Mouse (Mus musculus) cerebellum, adult 2 months (tissue): ENCODE data around the gene Inhbb.

Source experiments
- CTCF ChIP-seq: fragments of 200-500 bp; IDR thresholded peaks from 2 replicates; pipeline ENCODE4 v1.5.1; 2011; ENCODE audit warnings: low read depth, mild to moderate bottlenecking, control low read depth, low read length, moderate library complexity, borderline replicate concordance; ENCODE audit not compliant: insufficient read depth
- POLR2A ChIP-seq: fragments of 200-500 bp; IDR thresholded peaks from 2 replicates; pipeline ENCODE4 v1.6.1; 2011; ENCODE audit warnings: low read length, control low read depth, borderline replicate concordance; ENCODE audit not compliant: insufficient read depth

DNA sequence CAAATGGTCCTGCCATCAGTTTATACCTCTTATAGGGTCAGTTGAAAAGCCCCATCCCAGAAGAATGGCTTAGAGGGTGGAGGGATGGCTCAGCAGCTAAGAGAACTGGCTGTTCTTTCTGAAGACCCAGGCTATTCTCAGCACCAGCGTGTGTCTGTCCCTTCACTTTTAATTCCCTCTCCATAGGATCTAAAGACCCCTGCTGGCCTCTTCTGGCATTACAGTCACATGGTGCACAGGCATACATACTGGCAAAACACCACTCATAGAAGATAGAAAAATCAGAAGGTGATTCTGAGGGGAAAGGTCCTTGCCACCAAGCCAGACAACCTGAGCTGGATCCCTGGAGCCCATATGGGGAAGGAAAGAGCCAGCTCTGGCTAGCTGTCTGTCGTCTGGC lies 41.3 kb upstream of the Inhbb start:
- TF ChIP-seq POLR2A (no peak), CTCF (peak; percentile 26; the same call in 1 of the 2 replicates)
